Mouse (Mus musculus) forebrain, embryonic 14.5 days (tissue): ENCODE measurements at regions not wholly inside any gene's neighbourhood (a gene's known extent, or its start where the extent isn't known, plus 50 kb on each side); places are given as distances from the start of the nearest gene placed in this dataset.

Experiments
- ATAC-seq: fragments of 200-750 bp; cut with Nextera tagmentation; 2 replicates; pipeline ENCODE4 v1.8.0; 2017; ENCODE audit warnings: mild to moderate bottlenecking, moderate library complexity
- DNase-seq: peaks from one replicate; pipeline ENCODE4 v3.0.0-alpha.2; 2015; ENCODE audit warnings: low spot score
- H3K27ac ChIP-seq: fragments of 300-500 bp; sonication (generic); 2 replicates; pipeline ENCODE4 v1.5.1; 2014; ENCODE audit warnings: low read depth, mild to moderate bottlenecking, control low read depth, low read length, moderate library complexity
- H3K27me3 ChIP-seq: fragments of 300-500 bp; sonication (generic); replicated peaks from 2 replicates; pipeline ENCODE4 v1.6.1; 2014; ENCODE audit warnings: low read length, control low read depth, mixed read lengths; ENCODE audit not compliant: control insufficient read depth, insufficient read depth
- H3K36me3 ChIP-seq: fragments of 300-500 bp; sonication (generic); 2 replicates; pipeline ENCODE4 v1.6.1; 2014; ENCODE audit warnings: low read length, control low read depth; ENCODE audit not compliant: control insufficient read depth, insufficient read depth
- H3K4me1 ChIP-seq: fragments of 300-500 bp; sonication (generic); 2 replicates; pipeline ENCODE4 v1.6.1; 2014; ENCODE audit warnings: antibody characterized with exemption, low read length, control low read depth; ENCODE audit not compliant: control insufficient read depth, insufficient read depth
- H3K4me2 ChIP-seq: fragments of 300-500 bp; sonication (generic); 2 replicates; pipeline ENCODE4 v1.6.1; 2014; ENCODE audit warnings: mild to moderate bottlenecking, control low read depth, low read length
- H3K4me3 ChIP-seq: fragments of 300-500 bp; sonication (generic); 2 replicates; pipeline ENCODE4 v1.5.1; 2014; ENCODE audit warnings: low read depth, low read length, control low read depth
- H3K9ac ChIP-seq: fragments of 300-500 bp; sonication (generic); 2 replicates; pipeline ENCODE4 v1.6.1; 2014; ENCODE audit warnings: mild to moderate bottlenecking, low read length, control low read depth, moderate library complexity
- H3K9me3 ChIP-seq: fragments of 300-500 bp; sonication (generic); replicated peaks from 2 replicates; pipeline ENCODE4 v1.6.1; 2016; ENCODE audit warnings: low read length, control low read depth, mixed read lengths; ENCODE audit not compliant: control insufficient read depth
- WGBS: fragments of 180-500 bp; shearing (Covaris S2); extraction: QIAGEN DNeasy Blood & Tissue Kit; methylation state at CpG from one replicate; pipeline ENCODE4 v1.1.7; 2014; 5-methylcytosine and 5-hydroxymethylcytosine counted together

DNA sequence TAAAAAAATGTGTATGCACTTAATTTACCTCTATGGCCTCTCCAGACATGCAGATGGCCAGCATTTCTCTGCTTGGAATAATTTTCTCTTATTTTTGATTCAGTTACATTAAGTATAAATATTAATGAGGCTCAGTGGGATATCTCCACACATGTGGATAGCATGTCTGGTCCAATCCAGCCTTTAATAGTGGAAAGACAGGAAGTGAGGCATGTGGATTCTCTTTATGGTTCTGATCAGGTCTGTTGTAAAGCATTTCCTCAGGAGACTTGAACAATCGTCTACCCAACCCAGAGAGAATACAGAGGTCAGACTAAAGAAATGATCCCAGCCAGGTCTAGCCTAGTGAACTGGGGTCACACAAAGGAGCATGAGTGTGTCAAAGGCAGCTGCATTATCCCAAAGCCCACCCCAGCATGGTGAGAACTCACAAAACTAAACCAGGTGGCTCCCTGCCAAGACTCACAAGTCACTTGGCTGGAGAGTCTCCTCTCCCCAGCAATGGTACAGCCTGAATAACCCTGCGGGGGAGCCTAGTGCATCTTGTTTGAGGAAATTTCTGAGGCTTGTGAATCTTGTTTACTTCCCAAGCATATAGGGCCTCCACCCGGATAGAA, 123.3 kb upstream of the Slc22a23 start:
- Histone ChIP-seq H3K9me3 (no peaks in the 10 kb centered on the region), H3K36me3 (no peaks in the 10 kb centered on the region), H3K27ac (no peak overlapping the region), H3K4me2 (no peak overlapping the region), H3K27me3 (no peaks in the 10 kb centered on the region), H3K4me3 (no peak overlapping the region), H3K4me1 (peaks cover 5% of the 10 kb centered on the region; the same call in 1 of the 2 replicates), H3K9ac (no peak overlapping the region)
- ATAC-seq (no peak), DNase-seq (peak; percentile 34)
- 65% methylated on average over 3 of the region's 3 CpGs for WGBS

DNA sequence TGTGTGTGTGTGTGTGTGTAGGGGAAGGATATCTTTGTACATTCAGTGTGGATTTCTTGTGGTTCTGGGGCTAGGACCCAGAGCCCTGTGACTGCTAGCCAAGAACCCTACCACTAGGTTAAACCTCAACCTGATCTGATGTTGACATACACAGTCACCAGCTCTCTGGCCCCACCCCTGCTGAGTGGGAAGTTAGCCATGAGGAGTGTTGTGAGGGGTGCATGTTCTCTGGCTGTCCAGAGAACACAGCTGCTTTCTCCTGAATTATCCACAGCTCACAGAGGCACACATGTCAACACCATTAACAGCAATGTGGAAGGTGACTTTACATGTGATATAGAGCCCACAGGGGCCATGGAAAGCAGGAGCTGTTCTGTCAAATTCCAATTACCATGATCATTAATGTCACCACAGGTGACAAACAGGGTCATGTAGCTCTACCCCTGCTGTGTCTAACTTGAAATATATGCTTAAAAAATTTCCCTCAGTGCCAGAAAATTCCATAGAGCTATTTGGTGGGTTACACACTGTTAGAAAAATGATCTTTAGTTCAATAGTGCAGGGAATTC, 121.0 kb upstream of the Slc22a23 start:
- Histone ChIP-seq H3K4me1 (peaks cover 13% of the 10 kb centered on the region), H3K27me3 (no peaks in the 10 kb centered on the region), H3K9me3 (no peaks in the 10 kb centered on the region), H3K36me3 (no peaks in the 10 kb centered on the region), H3K4me3 (no peak overlapping the region), H3K9ac (no peak overlapping the region), H3K4me2 (no peak overlapping the region), H3K27ac (no peak overlapping the region)
- no peak for DNase-seq
- ATAC-seq: no peak

DNA sequence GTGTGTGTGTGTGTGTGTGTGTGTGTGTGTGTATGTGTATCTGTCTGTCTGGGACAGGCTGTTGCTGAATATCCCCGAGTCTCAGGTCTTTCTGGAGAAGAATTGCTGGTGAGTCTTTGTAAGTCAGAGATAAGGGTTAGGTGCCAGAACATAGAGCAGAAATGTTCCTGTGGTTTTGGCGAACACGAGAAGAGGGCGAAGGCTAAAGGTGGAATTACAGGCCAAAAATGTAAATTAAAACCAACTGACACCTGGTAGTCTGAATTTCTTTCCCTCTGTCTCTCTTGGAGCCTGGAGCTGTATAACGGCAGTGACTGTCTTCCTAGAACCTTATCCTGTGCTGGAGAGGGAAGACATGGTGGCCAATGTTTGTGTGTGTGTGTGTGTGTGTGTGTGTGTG, 120.5 kb upstream of the Slc22a23 start:
- Histone ChIP-seq H3K4me3 (no peak overlapping the region), H3K36me3 (no peaks in the 10 kb centered on the region), H3K27me3 (no peaks in the 10 kb centered on the region), H3K4me1 (peaks cover 13% of the 10 kb centered on the region), H3K4me2 (no peak overlapping the region), H3K9me3 (no peaks in the 10 kb centered on the region), H3K9ac (no peak overlapping the region), H3K27ac (no peak overlapping the region)
- DNase-seq: no peak
- 92% methylated on average over 5 of the region's 5 CpGs for WGBS
- ATAC-seq: no peak

DNA sequence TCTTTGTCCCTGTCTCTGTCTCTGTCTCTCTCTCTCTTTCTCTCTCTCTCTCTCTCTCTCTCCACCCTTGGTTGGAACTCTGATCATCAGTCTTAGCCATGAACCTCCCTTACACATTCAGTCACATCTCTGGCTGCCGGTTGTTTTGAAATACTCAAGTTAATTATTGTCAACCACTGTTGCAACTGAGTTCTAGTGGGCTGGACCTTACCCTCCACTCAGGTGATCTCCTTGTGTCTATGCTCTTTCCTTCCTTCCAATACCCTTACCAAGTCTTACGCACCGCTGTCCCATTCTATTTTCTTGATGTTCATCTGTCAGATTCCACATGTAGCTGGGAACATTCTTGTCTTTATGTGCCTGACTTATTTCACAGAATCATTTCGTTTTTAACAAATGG, 119.2 kb upstream of the Slc22a23 start:
- H3K4me3 ChIP-seq: no peak overlapping the region
- WGBS: 92% methylated on average over 4 of the region's 4 CpGs
- ATAC-seq (no peak), DNase-seq (no peak)
- no peak overlapping the region for H3K27ac ChIP-seq
- H3K9me3 ChIP-seq: no peaks in the 10 kb centered on the region
- no peak overlapping the region for H3K4me2 ChIP-seq
- H3K36me3 ChIP-seq: no peaks in the 10 kb centered on the region
- H3K4me1 ChIP-seq: peaks cover 13% of the 10 kb centered on the region
- no peak overlapping the region for H3K9ac ChIP-seq
- no peaks in the 10 kb centered on the region for H3K27me3 ChIP-seq

DNA sequence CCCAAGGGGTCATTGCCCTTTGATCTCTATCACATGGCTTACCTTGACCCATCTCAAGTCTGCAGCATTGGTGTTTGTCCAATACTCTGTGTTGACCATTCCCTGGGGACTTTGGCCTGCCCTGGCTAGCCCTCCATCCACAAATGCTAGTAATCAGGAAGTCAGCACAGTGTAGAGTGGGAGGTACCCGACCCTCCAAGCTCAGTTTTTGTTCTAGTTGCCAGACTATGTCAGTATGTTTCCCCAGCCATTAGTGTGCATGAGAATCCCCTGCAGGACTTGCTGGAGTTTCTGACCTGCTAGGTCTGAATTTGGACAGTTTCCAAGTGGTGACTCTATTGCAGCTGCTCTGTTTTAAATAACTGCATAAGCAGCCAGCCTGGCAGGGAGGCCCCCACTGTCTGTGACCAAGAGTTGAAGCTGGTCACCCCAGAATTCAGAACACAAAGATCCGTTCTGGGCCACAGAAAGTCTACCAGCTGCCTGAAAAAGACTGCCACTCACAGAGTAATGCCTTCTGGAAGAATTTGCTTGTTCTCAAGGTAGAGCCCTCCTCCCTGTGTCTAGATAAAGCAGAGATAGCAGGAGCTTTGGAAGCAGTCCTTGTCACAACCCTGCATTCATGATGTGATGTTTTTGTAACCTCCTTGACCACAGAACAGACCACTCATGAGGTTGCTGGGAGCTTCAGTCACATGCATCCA, 118.0 kb upstream of the Slc22a23 start:
- Histone ChIP-seq H3K27me3 (no peaks in the 10 kb centered on the region), H3K4me2 (no peak overlapping the region), H3K9me3 (no peaks in the 10 kb centered on the region), H3K9ac (no peak overlapping the region), H3K36me3 (no peaks in the 10 kb centered on the region), H3K27ac (no peak overlapping the region), H3K4me1 (peaks cover 13% of the 10 kb centered on the region; the same call in 1 of the 2 replicates), H3K4me3 (no peak overlapping the region)
- DNase-seq (peak; percentile 73), ATAC-seq (peak; percentile 84)
- WGBS: 21% methylated on average over 2 of the region's 2 CpGs

DNA sequence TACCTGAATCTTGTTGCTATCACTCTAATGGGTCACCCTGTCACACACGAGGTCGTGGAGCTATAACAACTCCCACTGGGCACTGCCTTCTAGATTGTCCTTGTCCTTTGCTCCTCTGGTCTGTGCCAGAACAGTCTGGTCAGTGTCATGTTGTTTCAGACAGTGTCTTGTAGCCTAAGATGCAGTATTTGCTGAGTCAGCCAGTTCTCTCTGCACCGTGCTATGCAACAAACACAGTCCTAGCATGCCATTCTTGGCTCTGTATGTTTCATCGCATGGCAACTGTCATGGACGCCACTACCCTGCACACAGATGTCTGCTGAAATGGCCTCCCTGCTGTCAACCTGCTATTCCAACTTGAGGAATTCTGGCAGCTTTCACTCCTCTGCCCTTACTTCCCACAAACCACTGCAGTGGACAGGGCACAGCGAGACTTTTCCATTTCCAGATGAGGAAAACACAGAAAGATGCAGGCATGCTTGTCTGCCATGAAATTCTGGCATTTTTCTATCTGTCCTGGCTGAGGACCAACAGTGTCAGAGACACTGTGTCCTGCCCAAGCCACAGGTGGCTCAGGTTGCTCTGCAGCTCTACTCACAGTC, 117.3 kb upstream of the Slc22a23 start:
- H3K9me3 ChIP-seq: no peaks in the 10 kb centered on the region
- no peaks in the 10 kb centered on the region for H3K36me3 ChIP-seq
- H3K27me3 ChIP-seq: no peaks in the 10 kb centered on the region
- peaks cover 13% of the 10 kb centered on the region; the same call in 1 of the 2 replicates for H3K4me1 ChIP-seq
- DNase-seq (no peak), ATAC-seq (no peak; the same call in 1 of the 2 replicates)
- H3K9ac ChIP-seq: no peak overlapping the region
- no peak overlapping the region for H3K4me2 ChIP-seq
- H3K27ac ChIP-seq: no peak overlapping the region
- whole genome bisulfite sequencing: 81% methylated on average over 6 of the region's 6 CpGs
- H3K4me3 ChIP-seq: no peak overlapping the region

DNA sequence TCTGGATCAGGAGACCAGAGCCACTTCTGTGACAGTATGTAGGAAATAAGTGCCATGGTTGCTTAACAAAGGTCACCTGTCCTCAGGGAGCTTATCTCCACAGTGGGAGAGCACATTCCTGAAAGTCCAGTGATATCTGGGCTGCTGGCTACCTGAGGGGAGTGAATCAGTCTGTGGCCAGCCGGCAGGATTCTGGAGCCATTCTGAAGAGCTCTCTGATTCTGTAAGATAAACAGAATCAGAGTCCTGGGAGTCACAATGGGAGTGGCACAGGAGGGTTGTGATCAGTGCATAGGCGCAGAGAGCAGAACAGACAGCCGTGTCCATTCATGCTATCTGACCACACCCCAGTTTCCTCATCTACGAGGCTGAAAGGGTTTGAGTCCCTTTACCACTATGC, 116.0 kb upstream of the Slc22a23 start:
- H3K4me1 ChIP-seq: peaks cover 13% of the 10 kb centered on the region; the same call in 1 of the 2 replicates
- no peak overlapping the region for H3K9ac ChIP-seq
- DNase-seq: no peak
- ATAC-seq: no peak
- H3K9me3 ChIP-seq: no peaks in the 10 kb centered on the region
- no peak overlapping the region for H3K4me3 ChIP-seq
- no peak overlapping the region for H3K4me2 ChIP-seq
- H3K36me3 ChIP-seq: no peaks in the 10 kb centered on the region
- H3K27ac ChIP-seq: no peak overlapping the region
- WGBS: 62% methylated on average over 4 of the region's 4 CpGs
- H3K27me3 ChIP-seq: no peaks in the 10 kb centered on the region

DNA sequence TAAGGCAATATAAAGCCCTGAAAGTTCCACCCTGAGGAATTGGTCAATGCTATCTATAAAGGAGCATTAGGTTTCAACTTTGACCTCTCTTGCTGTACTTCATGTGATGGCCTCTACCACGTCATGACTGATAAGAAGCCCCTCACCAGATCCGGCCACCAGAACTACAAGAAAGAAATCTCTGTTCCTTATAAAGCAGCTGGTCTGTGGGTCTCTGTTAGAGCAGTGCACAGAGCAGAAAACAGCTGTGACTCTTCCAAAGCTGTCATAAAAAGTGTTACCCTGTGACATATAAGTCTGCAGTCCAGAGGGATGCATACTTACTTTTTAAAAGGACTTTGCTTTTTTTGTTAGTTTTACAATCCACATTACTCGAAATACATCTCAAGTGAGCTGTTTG, 111.1 kb upstream of the Slc22a23 start:
- H3K27me3 ChIP-seq: no peaks in the 10 kb centered on the region
- 89% methylated on average over 3 of the region's 3 CpGs for WGBS
- no peak for ATAC-seq
- no peaks in the 10 kb centered on the region for H3K36me3 ChIP-seq
- no peak overlapping the region for H3K27ac ChIP-seq
- no peak overlapping the region for H3K4me2 ChIP-seq
- H3K4me1 ChIP-seq: no peaks in the 10 kb centered on the region
- no peaks in the 10 kb centered on the region for H3K9me3 ChIP-seq
- H3K9ac ChIP-seq: no peak overlapping the region
- no peak for DNase-seq
- no peak overlapping the region for H3K4me3 ChIP-seq

DNA sequence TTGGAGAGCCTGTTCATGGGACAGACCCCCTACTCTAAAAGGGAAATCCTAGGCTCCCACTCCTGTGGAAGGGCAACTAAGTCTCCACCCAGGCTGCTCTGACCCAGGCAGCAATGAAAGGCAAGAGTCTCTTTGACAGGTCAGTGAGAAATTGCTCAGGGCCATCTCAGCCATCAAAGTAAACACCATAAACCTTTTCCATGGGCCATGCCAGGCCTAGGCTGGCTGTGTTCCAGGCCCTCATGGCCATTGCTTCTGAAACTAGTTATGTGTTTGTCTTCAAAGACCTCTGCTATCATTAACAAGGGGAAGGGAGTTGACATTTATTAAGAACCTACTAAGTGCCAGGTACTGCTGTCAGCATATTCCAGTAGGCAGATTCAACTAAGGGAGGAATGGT, 101.8 kb upstream of the Slc22a23 start:
- H3K9me3 ChIP-seq: no peaks in the 10 kb centered on the region
- H3K4me2 ChIP-seq: no peak overlapping the region
- H3K9ac ChIP-seq: no peak overlapping the region
- no peak for DNase-seq
- no peak overlapping the region for H3K27ac ChIP-seq
- H3K36me3 ChIP-seq: no peaks in the 10 kb centered on the region
- H3K4me1 ChIP-seq: no peaks in the 10 kb centered on the region
- no peak overlapping the region for H3K4me3 ChIP-seq
- no peaks in the 10 kb centered on the region for H3K27me3 ChIP-seq
- no peak for ATAC-seq
